Mouse (Mus musculus) heart, embryonic 13.5 days (tissue): Measurements from ENCODE around the gene Gm17334. TPM values are rescaled to one million over a fixed set of nuclear protein-coding genes. Genes with fewer than 3 reads are reported as not detected.
A peak's percentile ranks its signal among the peaks of the same experiment; 100 is the strongest.
"Not testable (repeated sequence)": the region's sequence is repeated elsewhere in the genome, so short reads cannot be mapped to it uniquely, and the experiment has no call there.

Experiments
- ATAC-seq: fragments of 200-750 bp; cut with Nextera tagmentation; 2 replicates; pipeline ENCODE4 v1.8.0; 2017; ENCODE audit warnings: moderate TSS enrichment; ENCODE audit not compliant: insufficient number of reproducible peaks, low FRiP score, low TSS enrichment; ENCODE audit errors: extremely low read depth
- H3K27ac ChIP-seq: fragments of 300-500 bp; sonication (generic); replicated peaks from 2 replicates; pipeline ENCODE4 v1.5.1; 2015; ENCODE audit warnings: moderate library complexity, mild to moderate bottlenecking, inconsistent platforms
- H3K27me3 ChIP-seq: fragments of 300-500 bp; sonication (generic); replicated peaks from 2 replicates; pipeline ENCODE4 v1.6.1; 2015; ENCODE audit warnings: mild to moderate bottlenecking, inconsistent platforms
- H3K36me3 ChIP-seq: fragments of 300-500 bp; sonication (generic); 2 replicates; pipeline ENCODE4 v1.6.1; 2015; ENCODE audit warnings: mild to moderate bottlenecking, inconsistent platforms
- H3K4me1 ChIP-seq: fragments of 300-500 bp; sonication (generic); 2 replicates; pipeline ENCODE4 v1.6.1; 2015; ENCODE audit warnings: inconsistent platforms
- H3K4me2 ChIP-seq: fragments of 300-500 bp; sonication (generic); 2 replicates; pipeline ENCODE4 v1.6.1; 2015; ENCODE audit warnings: inconsistent platforms, mild to moderate bottlenecking, moderate library complexity
- H3K4me3 ChIP-seq: fragments of 300-500 bp; sonication (generic); 2 replicates; pipeline ENCODE4 v1.5.1; 2015; ENCODE audit warnings: moderate library complexity, mild to moderate bottlenecking, inconsistent platforms
- H3K9ac ChIP-seq: fragments of 300-500 bp; sonication (generic); 2 replicates; pipeline ENCODE4 v1.6.1; 2015; ENCODE audit warnings: inconsistent platforms, mild to moderate bottlenecking, moderate library complexity
- H3K9me3 ChIP-seq: fragments of 300-500 bp; sonication (generic); 2 replicates; pipeline ENCODE4 v1.6.1; 2016; ENCODE audit warnings: inconsistent platforms
- WGBS: fragments of 180-500 bp; shearing (Covaris S2); methylation state at CpG from one replicate; pipeline ENCODE4 v1.1.7; 2015; ENCODE audit warnings: mixed read lengths; 5-methylcytosine and 5-hydroxymethylcytosine counted together
- polyA plus RNA-seq: library from polyadenylated mRNA; unstranded; fragments of >200 nt; fragmentation: Nextera tagmentation; extraction: Ambion mirVana; gene quantifications from 2 replicates; pipeline ENCODE4 v1.2.1, GENCODE M21; 2015

Gene Gm17334
- polyA plus RNA-seq, 1 experiment from 2014 or later, result 0.21 TPM

DNA sequence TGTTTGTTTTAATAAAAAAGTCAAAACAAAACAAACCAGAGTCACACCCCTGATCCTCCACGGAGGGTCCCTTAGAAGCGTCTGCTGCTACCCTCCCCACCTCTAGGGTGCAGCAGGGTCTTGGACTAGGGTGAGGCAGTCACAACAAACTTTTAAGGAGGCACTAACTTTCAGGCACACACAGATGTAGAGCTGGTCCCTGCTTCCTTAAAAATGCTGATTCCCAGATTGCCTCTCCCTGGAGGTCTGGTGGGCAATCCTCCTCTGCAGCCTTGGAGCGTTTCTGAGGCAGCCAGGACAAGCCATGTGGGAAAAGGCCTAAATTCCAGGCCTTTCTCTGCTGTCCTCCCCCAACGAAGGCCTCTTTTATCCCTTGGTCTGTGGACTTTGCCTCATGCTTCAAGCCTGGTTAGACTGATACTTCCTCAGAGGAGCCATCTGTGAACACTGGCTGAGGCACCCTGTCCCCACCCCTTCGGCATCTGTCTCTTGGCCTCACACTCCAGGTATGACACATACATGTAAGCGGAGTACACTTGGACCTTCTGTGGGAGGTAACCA, 14.1 kb downstream of the Gm17334 start:
- H3K4me2 ChIP-seq, result peak overlapping the region; percentile 42; the same call in 1 of the 2 replicates
- no peak for ATAC-seq
- no peaks in the 10 kb centered on the region for H3K36me3 ChIP-seq
- H3K4me1 ChIP-seq, result peaks cover 53% of the 10 kb centered on the region
- H3K27ac ChIP-seq, result peak overlapping the region; percentile 66; the same call in 1 of the 2 replicates
- H3K9me3 ChIP-seq, result no peaks in the 10 kb centered on the region
- H3K4me3 ChIP-seq, result no peak overlapping the region
- 39% methylated on average over 6 of the region's 6 CpGs for WGBS
- H3K27me3 ChIP-seq, result no peaks in the 10 kb centered on the region
- H3K9ac ChIP-seq, result no peak overlapping the region

DNA sequence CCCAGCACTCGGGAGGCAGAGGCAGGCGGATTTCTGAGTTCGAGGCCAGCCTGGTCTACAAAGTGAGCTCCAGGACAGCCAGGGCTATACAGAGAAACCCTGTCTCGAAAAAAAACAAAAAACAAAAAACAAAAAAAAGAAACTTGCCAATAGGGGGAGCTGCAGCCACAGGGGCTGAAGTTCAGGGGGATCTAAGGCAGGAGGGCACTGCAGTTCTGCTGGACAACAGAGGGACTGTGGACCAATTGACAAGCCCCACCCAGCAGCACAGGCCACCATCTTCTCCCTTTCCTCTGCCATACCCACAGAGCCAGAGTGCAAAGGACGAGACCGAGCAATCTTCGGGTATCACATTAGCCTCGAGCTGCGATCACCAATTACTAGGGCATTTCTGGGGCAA, 15.0 kb downstream of the Gm17334 start:
- H3K27ac ChIP-seq, ATAC-seq: not testable (repeated sequence)

DNA sequence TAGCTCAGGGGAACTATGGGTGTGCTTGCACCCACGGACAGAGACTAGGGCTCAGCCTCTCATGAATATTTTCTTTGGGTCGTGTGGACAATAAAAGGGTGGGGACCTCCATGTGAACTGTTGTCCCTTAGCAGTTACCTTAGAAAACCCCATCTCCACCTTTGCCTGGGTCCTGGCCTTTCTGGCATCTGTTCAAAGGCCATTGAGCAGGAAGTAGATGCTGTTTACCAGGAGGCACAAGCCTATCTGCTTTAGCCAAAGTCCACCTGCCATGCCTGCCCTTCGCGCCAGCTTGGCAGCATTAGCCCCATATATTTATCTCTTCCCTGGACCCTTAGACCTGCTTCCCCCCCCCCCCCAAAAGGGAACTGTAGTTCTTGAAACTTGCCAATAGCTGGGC, 15.4 kb downstream of the Gm17334 start:
- whole genome bisulfite sequencing, result 86% methylated on average over 4 of the region's 4 CpGs
- no peak overlapping the region for H3K27ac ChIP-seq
- peaks cover 40% of the 10 kb centered on the region for H3K4me1 ChIP-seq
- H3K9ac ChIP-seq, result no peak overlapping the region
- no peak overlapping the region for H3K4me3 ChIP-seq
- no peaks in the 10 kb centered on the region for H3K27me3 ChIP-seq
- H3K9me3 ChIP-seq, result no peaks in the 10 kb centered on the region
- no peak for ATAC-seq
- H3K36me3 ChIP-seq, result no peaks in the 10 kb centered on the region
- no peak overlapping the region for H3K4me2 ChIP-seq

More for the DNA sequence above, 15.0 kb downstream of the Gm17334 start:
- H3K4me3 ChIP-seq, H3K36me3 ChIP-seq, H3K4me2 ChIP-seq, H3K9ac ChIP-seq, H3K9me3 ChIP-seq, H3K27me3 ChIP-seq: not testable (repeated sequence)
- peaks cover 45% of the 10 kb centered on the region for H3K4me1 ChIP-seq
- WGBS, result 79% methylated on average over 9 of the region's 9 CpGs

- H3K4me2 ChIP-seq, result no peak overlapping the region
- 74% methylated on average over 12 of the region's 12 CpGs for WGBS
- H3K9ac ChIP-seq, result no peak overlapping the region
- H3K4me3 ChIP-seq, result no peak overlapping the region
- ATAC-seq, result no peak
- H3K27ac ChIP-seq, result no peak overlapping the region
- peaks cover 17% of the 10 kb centered on the region for H3K4me1 ChIP-seq
- no peaks in the 10 kb centered on the region for H3K36me3 ChIP-seq
- H3K9me3 ChIP-seq, result no peaks in the 10 kb centered on the region
- H3K27me3 ChIP-seq, result no peaks in the 10 kb centered on the region
Observed at GRCm38 (mm10) chr11:53755011-53755595, 17.9 kb downstream of the Gm17334 start.

GRCm38 (mm10) chr11:53749716-53750352, 23.2 kb downstream of the Gm17334 start:
- Histone ChIP-seq H3K4me2 (no peak overlapping the region), H3K27ac (no peak overlapping the region), H3K4me3 (no peak overlapping the region), H3K9me3 (no peaks in the 10 kb centered on the region), H3K4me1 (no peaks in the 10 kb centered on the region), H3K9ac (no peak overlapping the region), H3K27me3 (no peaks in the 10 kb centered on the region), H3K36me3 (no peaks in the 10 kb centered on the region)
- 41% methylated on average over 5 of the region's 5 CpGs for whole genome bisulfite sequencing
- no peak for ATAC-seq

- no peaks in the 10 kb centered on the region for H3K4me1 ChIP-seq
Observed at GRCm38 (mm10) chr11:53749306-53749705, 23.7 kb downstream of the Gm17334 start.

DNA sequence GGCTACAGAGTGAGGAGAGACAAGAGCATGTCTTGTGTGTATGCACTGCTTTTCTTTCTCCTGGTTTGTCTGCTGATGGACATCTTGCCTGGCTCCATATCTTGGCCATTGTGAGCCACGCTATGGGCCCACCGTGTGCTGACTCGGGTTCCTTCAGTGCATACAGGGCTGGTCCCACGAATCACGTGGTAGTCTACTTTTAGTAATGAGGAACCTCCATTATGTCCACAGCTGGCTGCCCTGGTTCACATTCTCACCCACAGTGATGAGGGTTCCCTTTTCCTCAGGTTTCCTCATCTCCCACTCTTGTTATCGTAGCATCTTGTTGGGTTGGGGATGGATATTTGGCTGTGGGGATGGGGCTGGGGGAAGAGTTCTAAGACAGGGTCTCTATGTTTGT, 24.4 kb downstream of the Gm17334 start:
- ATAC-seq, result no peak
- 77% methylated on average over 6 of the region's 6 CpGs for WGBS
- Histone ChIP-seq H3K27me3 (no peaks in the 10 kb centered on the region), H3K4me1 (no peaks in the 10 kb centered on the region), H3K4me2 (no peak overlapping the region), H3K36me3 (no peaks in the 10 kb centered on the region), H3K27ac (no peak overlapping the region), H3K9ac (no peak overlapping the region), H3K4me3 (no peak overlapping the region), H3K9me3 (no peaks in the 10 kb centered on the region)

More at GRCm38 (mm10) chr11:53749306-53749705, 23.7 kb downstream of the Gm17334 start:
- Histone ChIP-seq H3K36me3 (no peaks in the 10 kb centered on the region), H3K4me3 (no peak overlapping the region), H3K27me3 (no peaks in the 10 kb centered on the region), H3K9me3 (no peaks in the 10 kb centered on the region), H3K9ac (no peak overlapping the region), H3K27ac (no peak overlapping the region), H3K4me2 (no peak overlapping the region)
- no peak for ATAC-seq
- 64% methylated on average over 4 of the region's 4 CpGs for WGBS

- WGBS, result 83% methylated on average over 9 of the region's 9 CpGs
Observed at GRCm38 (mm10) chr11:53747985-53748384, 25.0 kb downstream of the Gm17334 start.

GRCm38 (mm10) chr11:53745260-53745659, 27.7 kb downstream of the Gm17334 start:
- WGBS, result 75% methylated on average over 2 of the region's 2 CpGs
- ATAC-seq, result no peak
- 0 out of 2 replicates have a peak, but pooled peaks cover 5% of the 10 kb centered on the region for H3K4me1 ChIP-seq

More at GRCm38 (mm10) chr11:53747985-53748384, 25.0 kb downstream of the Gm17334 start:
- Histone ChIP-seq H3K4me2 (no peak overlapping the region), H3K4me3 (no peak overlapping the region), H3K36me3 (no peaks in the 10 kb centered on the region), H3K9ac (no peak overlapping the region), H3K9me3 (no peaks in the 10 kb centered on the region), H3K27me3 (no peaks in the 10 kb centered on the region), H3K27ac (no peak overlapping the region), H3K4me1 (no peaks in the 10 kb centered on the region)
- no peak for ATAC-seq

DNA sequence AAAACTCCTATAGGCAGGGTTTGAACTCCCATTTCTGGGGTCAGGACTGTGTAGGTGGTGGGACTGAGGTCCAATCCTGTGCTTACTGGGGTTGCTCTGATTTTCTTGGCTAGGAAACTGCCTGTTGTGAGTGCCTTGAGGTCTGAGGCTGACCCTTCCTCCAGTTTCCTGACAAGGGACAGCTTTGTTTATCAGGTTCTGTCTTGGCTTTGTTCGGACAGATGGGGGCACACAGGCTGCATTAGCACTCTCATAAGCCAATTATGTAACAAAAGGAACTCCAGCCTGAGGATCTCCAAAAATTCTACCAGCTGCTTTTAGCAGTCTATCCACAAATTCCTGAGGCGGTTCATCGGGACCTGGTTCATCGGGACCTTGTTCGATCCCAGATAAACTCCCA, 30.6 kb downstream of the Gm17334 start:
- 0 out of 2 replicates have a peak, but pooled peaks cover 5% of the 10 kb centered on the region for H3K4me1 ChIP-seq
- ATAC-seq, result no peak
- H3K4me3 ChIP-seq, result no peak overlapping the region
- 13% methylated on average over 5 of the region's 5 CpGs for WGBS
- no peak overlapping the region; the same call in 1 of the 2 replicates for H3K9ac ChIP-seq
- no peaks in the 10 kb centered on the region for H3K27me3 ChIP-seq
- H3K27ac ChIP-seq, result no peak overlapping the region
- H3K36me3 ChIP-seq, result no peaks in the 10 kb centered on the region
- no peaks in the 10 kb centered on the region for H3K9me3 ChIP-seq
- no peak overlapping the region for H3K4me2 ChIP-seq

More at GRCm38 (mm10) chr11:53745260-53745659, 27.7 kb downstream of the Gm17334 start:
- H3K36me3 ChIP-seq, result no peaks in the 10 kb centered on the region
- no peak overlapping the region for H3K4me3 ChIP-seq
- H3K9me3 ChIP-seq, result no peaks in the 10 kb centered on the region
- no peak overlapping the region for H3K4me2 ChIP-seq
- H3K27ac ChIP-seq, result no peak overlapping the region
- no peaks in the 10 kb centered on the region for H3K27me3 ChIP-seq
- H3K9ac ChIP-seq, result no peak overlapping the region

DNA sequence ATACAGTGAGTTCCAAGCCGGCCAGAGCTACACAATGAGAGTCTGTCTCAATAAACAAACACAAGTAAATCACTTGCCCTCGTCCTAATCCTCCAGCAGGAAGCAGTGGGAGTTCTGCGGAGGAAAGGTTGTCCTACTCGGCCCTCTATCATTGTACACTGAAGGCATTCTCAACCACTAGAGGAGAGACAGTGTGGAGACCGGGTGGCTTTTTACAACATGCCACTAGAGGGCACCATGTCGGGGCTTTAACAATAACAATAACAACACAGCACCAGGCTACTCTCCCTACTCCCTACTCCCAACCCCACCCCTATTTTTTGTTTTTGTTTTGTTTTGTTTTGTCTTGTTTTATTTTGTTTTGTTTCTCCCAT, 35.4 kb downstream of the Gm17334 start:
- no peak for ATAC-seq
- WGBS, result 34% methylated on average over 6 of the region's 6 CpGs
- H3K27ac ChIP-seq, result no peak overlapping the region

More for the DNA sequence above, 35.4 kb downstream of the Gm17334 start:
- Histone ChIP-seq H3K4me2 (no peak overlapping the region), H3K4me3 (no peak overlapping the region), H3K4me1 (0 out of 2 replicates have a peak, but pooled peaks cover 4% of the 10 kb centered on the region), H3K9me3 (no peaks in the 10 kb centered on the region), H3K36me3 (no peaks in the 10 kb centered on the region), H3K9ac (no peak overlapping the region), H3K27me3 (no peaks in the 10 kb centered on the region)
